Mouse (Mus musculus) stomach, embryonic 16.5 days (tissue): ENCODE data around the gene B3gnt2. TPM values are rescaled to one million over a fixed set of nuclear protein-coding genes. Genes with fewer than 3 reads are reported as not detected.

Source experiments
- ATAC-seq: fragments of 200-750 bp; cut with Nextera tagmentation; 2 replicates; pipeline ENCODE4 v1.8.0; 2017; ENCODE audit warnings: moderate number of reproducible peaks, moderate TSS enrichment; ENCODE audit not compliant: insufficient read depth, low FRiP score
- H3K27ac ChIP-seq: fragments of 300-500 bp; sonication (generic); 2 replicates; pipeline ENCODE4 v1.5.1; 2014; ENCODE audit warnings: low read length
- H3K27me3 ChIP-seq: fragments of 300-500 bp; sonication (generic); 2 replicates; pipeline ENCODE4 v1.6.1; 2014; ENCODE audit warnings: low read length, control low read depth, mixed read lengths; ENCODE audit not compliant: control insufficient read depth, insufficient read depth
- H3K36me3 ChIP-seq: fragments of 300-500 bp; sonication (generic); 2 replicates; pipeline ENCODE4 v1.6.1; 2014; ENCODE audit warnings: low read length; ENCODE audit not compliant: control insufficient read depth, insufficient read depth
- H3K4me1 ChIP-seq: fragments of 300-500 bp; sonication (generic); 2 replicates; pipeline ENCODE4 v1.6.1; 2014; ENCODE audit warnings: low read length, control low read depth, mixed read lengths; ENCODE audit not compliant: control insufficient read depth, insufficient read depth
- H3K4me2 ChIP-seq: fragments of 300-500 bp; sonication (generic); 2 replicates; pipeline ENCODE4 v1.6.1; 2014; ENCODE audit warnings: low read depth, low read length, mixed read lengths
- H3K4me3 ChIP-seq: fragments of 300-500 bp; sonication (generic); replicated peaks from 2 replicates; pipeline ENCODE4 v1.5.1; 2014; ENCODE audit warnings: mild to moderate bottlenecking, low read length
- H3K9ac ChIP-seq: fragments of 300-500 bp; sonication (generic); 2 replicates; pipeline ENCODE4 v1.6.1; 2014; ENCODE audit warnings: low read length
- H3K9me3 ChIP-seq: fragments of 300-500 bp; sonication (generic); replicated peaks from 2 replicates; pipeline ENCODE4 v1.6.1; 2016; ENCODE audit warnings: low read length, control low read depth; ENCODE audit not compliant: control insufficient read depth
- WGBS: fragments of 180-500 bp; shearing (Covaris S2); extraction: QIAGEN DNeasy Blood & Tissue Kit; methylation state at CpG from one replicate; pipeline ENCODE4 v1.1.7; 2014; 5-methylcytosine and 5-hydroxymethylcytosine counted together
- polyA plus RNA-seq: library from polyadenylated mRNA; unstranded; fragments of >200 nt; fragmentation: Nextera tagmentation; extraction: Ambion mirVana; gene quantifications from 2 replicates; pipeline ENCODE4 v1.2.1, GENCODE M21; 2015

The B3gnt2 gene
- polyA plus RNA-seq, 1 experiment from 2014 or later: 12.7 TPM

GRCm38 (mm10) chr11:22863581-22863980, 2.8 kb upstream of the B3gnt2 start:
- Histone ChIP-seq H3K4me3 (no peak overlapping the region), H3K9ac (no peak overlapping the region), H3K27ac (no peak overlapping the region), H3K4me1 (peaks cover 8% of the 10 kb centered on the region), H3K9me3 (no peaks in the 10 kb centered on the region), H3K36me3 (no peaks in the 10 kb centered on the region), H3K4me2 (no peak overlapping the region), H3K27me3 (no peaks in the 10 kb centered on the region)
- 60% methylated on average over 4 of the region's 4 CpGs for WGBS
- ATAC-seq: no peak

- Histone ChIP-seq H3K36me3 (no peaks in the 10 kb centered on the region), H3K4me2 (peak overlapping the region; percentile 97), H3K4me1 (peaks cover 13% of the 10 kb centered on the region), H3K9me3 (no peaks in the 10 kb centered on the region), H3K27ac (no peak overlapping the region), H3K9ac (no peak overlapping the region), H3K27me3 (no peaks in the 10 kb centered on the region), H3K4me3 (peak overlapping the region; percentile 79; the same call in 1 of the 2 replicates)
- ATAC-seq: no peak
- 47% methylated on average over 4 of the region's 4 CpGs for WGBS
These were observed 554 bp upstream of the B3gnt2 start for GRCm38 (mm10) chr11:22861315-22861714.

- Histone ChIP-seq H3K4me3 (peak overlapping the region; percentile 79), H3K4me1 (peaks cover 13% of the 10 kb centered on the region), H3K36me3 (no peaks in the 10 kb centered on the region), H3K27ac (peak overlapping the region; percentile 95), H3K27me3 (no peaks in the 10 kb centered on the region), H3K4me2 (peak overlapping the region; percentile 97), H3K9ac (peak overlapping the region; percentile 87), H3K9me3 (no peaks in the 10 kb centered on the region)
- ATAC-seq: peak; percentile 92
- WGBS: under 1% methylated on average over 48 of the region's 55 CpGs
These were observed 977 bp downstream of the B3gnt2 start for GRCm38 (mm10) chr11:22859633-22860334.

GRCm38 (mm10) chr11:22859301-22859632, 1.5 kb downstream of the B3gnt2 start:
- Histone ChIP-seq H3K27me3 (no peaks in the 10 kb centered on the region), H3K9me3 (no peaks in the 10 kb centered on the region), H3K36me3 (no peaks in the 10 kb centered on the region), H3K9ac (peak overlapping the region; percentile 87), H3K4me3 (peak overlapping the region; percentile 79), H3K4me2 (peak overlapping the region; percentile 97), H3K27ac (peak overlapping the region; percentile 95), H3K4me1 (peaks cover 13% of the 10 kb centered on the region)
- ATAC-seq: peak; percentile 79
- under 1% methylated on average over 34 of the region's 41 CpGs for WGBS

- no peaks in the 10 kb centered on the region for H3K9me3 ChIP-seq
- H3K9ac ChIP-seq: peak overlapping the region; percentile 87
- ATAC-seq: peak; percentile 39; the same call in 1 of the 2 replicates
- peak overlapping the region; percentile 79 for H3K4me3 ChIP-seq
- H3K4me1 ChIP-seq: peaks cover 13% of the 10 kb centered on the region
- no peaks in the 10 kb centered on the region for H3K36me3 ChIP-seq
- no peaks in the 10 kb centered on the region for H3K27me3 ChIP-seq
- peak overlapping the region; percentile 97 for H3K4me2 ChIP-seq
- peak overlapping the region; percentile 95 for H3K27ac ChIP-seq
- 4% methylated on average over 50 of the region's 50 CpGs for WGBS
These were observed 2.1 kb downstream of the B3gnt2 start for GRCm38 (mm10) chr11:22858441-22859300.

- H3K27me3 ChIP-seq: no peaks in the 10 kb centered on the region
- peak overlapping the region; percentile 95; the same call in 1 of the 2 replicates for H3K27ac ChIP-seq
- H3K4me2 ChIP-seq: peak overlapping the region; percentile 97
- H3K4me1 ChIP-seq: peaks cover 13% of the 10 kb centered on the region
- peak overlapping the region; percentile 87 for H3K9ac ChIP-seq
- H3K36me3 ChIP-seq: no peaks in the 10 kb centered on the region
- H3K4me3 ChIP-seq: peak overlapping the region; percentile 79
- WGBS: 26% methylated on average over 25 of the region's 25 CpGs
- H3K9me3 ChIP-seq: no peaks in the 10 kb centered on the region
- no peak for ATAC-seq
These were observed 2.9 kb downstream of the B3gnt2 start for GRCm38 (mm10) chr11:22857705-22858440.

GRCm38 (mm10) chr11:22857106-22857704, 3.6 kb downstream of the B3gnt2 start:
- Histone ChIP-seq H3K4me1 (peaks cover 16% of the 10 kb centered on the region), H3K9me3 (no peaks in the 10 kb centered on the region), H3K36me3 (no peaks in the 10 kb centered on the region), H3K27me3 (no peaks in the 10 kb centered on the region), H3K27ac (no peak overlapping the region), H3K9ac (no peak overlapping the region; the same call in 1 of the 2 replicates), H3K4me2 (peak overlapping the region; percentile 97; the same call in 1 of the 2 replicates), H3K4me3 (peak overlapping the region; percentile 79)
- no peak for ATAC-seq
- WGBS: 78% methylated on average over 5 of the region's 5 CpGs

GRCm38 (mm10) chr11:22856371-22856965, 4.3 kb downstream of the B3gnt2 start:
- no peak overlapping the region for H3K9ac ChIP-seq
- no peak overlapping the region for H3K4me2 ChIP-seq
- peaks cover 17% of the 10 kb centered on the region for H3K4me1 ChIP-seq
- WGBS: 62% methylated on average over 3 of the region's 3 CpGs
- no peak overlapping the region for H3K27ac ChIP-seq
- ATAC-seq: no peak
- H3K27me3 ChIP-seq: no peaks in the 10 kb centered on the region
- no peaks in the 10 kb centered on the region for H3K9me3 ChIP-seq
- H3K4me3 ChIP-seq: no peak overlapping the region
- no peaks in the 10 kb centered on the region for H3K36me3 ChIP-seq
